Comparison of ENCODE assay signal across 37 mouse cellular contexts in the genomic region with DNA sequence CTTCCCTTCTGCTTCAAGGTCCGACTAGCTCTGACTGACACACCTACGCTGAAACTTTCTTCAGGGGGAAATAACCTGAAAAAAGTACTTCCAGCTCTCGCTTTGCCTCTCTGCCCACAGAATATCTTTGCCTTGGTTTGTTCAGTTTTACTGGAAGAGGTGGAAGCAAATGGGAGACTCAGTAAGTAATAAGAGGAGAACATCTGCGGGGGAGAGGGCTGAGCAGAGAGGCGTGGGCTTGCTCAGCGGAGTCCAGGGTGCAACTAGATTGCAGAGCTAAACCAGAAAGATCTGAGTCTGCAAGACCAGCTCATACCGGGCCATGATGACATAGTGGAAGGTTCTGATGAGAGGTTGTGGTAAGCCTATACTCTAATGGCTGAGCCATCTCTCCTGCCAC. TPM values are rescaled to one million over a fixed set of nuclear protein-coding genes. Genes with fewer than 3 reads are reported as not detected.
A peak's percentile ranks its signal among the peaks of the same experiment; 100 is the strongest.
DNase-seq lines count a peak whose midpoint lies in the region; ATAC-seq and TF ChIP-seq lines count a peak whose summit lies in the region.
"Had no signal": no experiment of that assay in that cellular context is flagged by ENCODE, and none has a peak within 500 bp of the region (broad histone marks: within the 10 kb centered on the region; RNA-seq: fewer than 3 reads in every experiment).

No protein-coding gene starts in this region.

- WGBS in kidney, embryonic 14.5 days: 66% methylated on average over 7 of the region's 7 CpGs
- WGBS in forebrain, embryonic 13.5 days: 94% methylated on average over 7 of the region's 7 CpGs

- H3K36me3 ChIP-seq in kidney, embryonic 14.5 days (ENCODE audit: control insufficient read depth, insufficient read depth, low read length): no peaks in the 10 kb centered on the region
- H3K36me3 ChIP-seq in CH12.LX (replicated peaks in 1 of 2; ENCODE audit: control insufficient read depth in 1 of 2, insufficient read depth in 1 of 2, low read length in 1 of 2): no peaks in the 10 kb centered on the region
- no peaks in the 10 kb centered on the region for H3K36me3 ChIP-seq in forebrain, embryonic 13.5 days (ENCODE audit: poor library complexity, severe bottlenecking)
- H3K36me3 ChIP-seq: embryonic facial prominence, embryonic 12.5 days; heart, embryonic 10.5 days; heart, embryonic 15.5 days; hindbrain, embryonic 12.5 days; limb, embryonic 10.5 days; limb, embryonic 15.5 days; liver, embryonic 13.5 days; midbrain, embryonic 13.5 days; neural tube, embryonic 13.5 days had no signal

- H3K27ac ChIP-seq in kidney, embryonic 14.5 days (ENCODE audit: low read depth, low read length): no peak overlapping the region
- no peak overlapping the region for H3K27ac ChIP-seq in CH12.LX (ENCODE audit: insufficient read depth, low read depth)
- H3K27ac ChIP-seq in forebrain, embryonic 13.5 days: no peak overlapping the region
- H3K27ac ChIP-seq: embryonic facial prominence, embryonic 12.5 days; heart, embryonic 10.5 days; heart, embryonic 15.5 days; hindbrain, embryonic 12.5 days; hindbrain, postnatal 0 days; layer of hippocampus, adult 2 months; limb, embryonic 10.5 days; limb, embryonic 15.5 days; liver, embryonic 13.5 days; midbrain, embryonic 13.5 days; neural tube, embryonic 13.5 days had no signal

- TF ChIP-seq EP300 in CH12.LX (IDR thresholded peaks at IDR 0.05; ENCODE audit: low read length): no peak

- no peak overlapping the region for H3K4me2 ChIP-seq in kidney, embryonic 14.5 days (replicated peaks; ENCODE audit: low read depth, low read length)
- peak overlapping the region; percentile 46; the same call in 1 of the 2 replicates for H3K4me2 ChIP-seq in CH12.LX (ENCODE audit: insufficient read depth, low read depth, poor library complexity, severe bottlenecking)
- no peak overlapping the region for H3K4me2 ChIP-seq in forebrain, embryonic 13.5 days
- H3K4me2 ChIP-seq: embryonic facial prominence, embryonic 12.5 days; heart, embryonic 15.5 days; hindbrain, embryonic 12.5 days; limb, embryonic 15.5 days; liver, embryonic 13.5 days; midbrain, embryonic 13.5 days; neural tube, embryonic 13.5 days had no signal

- H3K4me1 ChIP-seq in kidney, embryonic 14.5 days (ENCODE audit: control insufficient read depth, insufficient read depth, low read length): no peaks in the 10 kb centered on the region
- peaks cover 0 to 34% of the 10 kb centered on the region in 2 experiments; a peak in 2 of 4 replicates for H3K4me1 ChIP-seq in CH12.LX (ENCODE audit: control insufficient read depth in 1 of 2, insufficient read depth in 2 of 2)
- 0 out of 2 replicates have a peak, but pooled peaks cover 7% of the 10 kb centered on the region for H3K4me1 ChIP-seq in forebrain, embryonic 13.5 days
- H3K4me1 ChIP-seq: embryonic facial prominence, embryonic 12.5 days; heart, embryonic 15.5 days; limb, embryonic 15.5 days; liver, embryonic 13.5 days; megakaryocyte, embryonic 14.5 days; neural tube, embryonic 13.5 days had no signal

- in situ Hi-C loops in CH12.LX (cut with MboI; ENCODE audit: low pct_ligation_motif_present, low pct_unique_long_range_greater_than_20kb, low sequenced_read_pairs): no loop called here

- no peaks in the 10 kb centered on the region for H3K79me2 ChIP-seq in CH12.LX (replicated peaks; ENCODE audit: control insufficient read depth, extremely low read depth, insufficient read depth, poor library complexity, severe bottlenecking)

- H3K27me3 ChIP-seq in kidney, embryonic 14.5 days (ENCODE audit: control insufficient read depth, insufficient read depth, low read length): no peaks in the 10 kb centered on the region
- no peaks in the 10 kb centered on the region for H3K27me3 ChIP-seq in CH12.LX (replicated peaks)
- no peaks in the 10 kb centered on the region for H3K27me3 ChIP-seq in forebrain, embryonic 13.5 days
- H3K27me3 ChIP-seq: embryonic facial prominence, embryonic 12.5 days; heart, embryonic 15.5 days; hindbrain, embryonic 12.5 days; limb, embryonic 15.5 days; liver, embryonic 13.5 days; megakaryocyte, embryonic 14.5 days; midbrain, embryonic 13.5 days; neural tube, embryonic 13.5 days; Patski had no signal

- H3K9ac ChIP-seq in kidney, embryonic 14.5 days (ENCODE audit: low read depth, low read length): no peak overlapping the region
- no peak overlapping the region for H3K9ac ChIP-seq in CH12.LX (ENCODE audit: insufficient read depth, low read depth)
- H3K9ac ChIP-seq in forebrain, embryonic 13.5 days: no peak overlapping the region
- H3K9ac ChIP-seq: embryonic facial prominence, embryonic 12.5 days; forebrain, postnatal 0 days; heart, embryonic 15.5 days; hindbrain, embryonic 12.5 days; limb, embryonic 15.5 days; liver, embryonic 13.5 days; midbrain, embryonic 13.5 days; neural tube, embryonic 13.5 days had no signal

- intact Hi-C loops in left cerebral cortex, postnatal 14 days (cut with DNase I): no loop called here

- no peak for TF ChIP-seq POLR2A in CH12.LX (IDR thresholded peaks at IDR 0.05; ENCODE audit: low read depth, low read length)

- no peak for TF ChIP-seq RAD21 in CH12.LX (IDR thresholded peaks at IDR 0.05; ENCODE audit: low read depth, low read length)

- TF ChIP-seq CTCF in CH12.LX (conservative IDR thresholded peaks at IDR 0.05 in 1 of 2, IDR thresholded peaks at IDR 0.05 in 1 of 2; ENCODE audit: low read depth in 2 of 2, low read length in 2 of 2): no peak

- peak; percentile 91 for ATAC-seq in frontal cortex, adult (ENCODE audit: low TSS enrichment)
- ATAC-seq in kidney, embryonic 14.5 days (ENCODE audit: low FRiP score, low TSS enrichment): peak; percentile 46; the same call in 1 of the 2 replicates
- no peak for ATAC-seq in forebrain, embryonic 13.5 days
- ATAC-seq: forebrain, postnatal 0 days; hindbrain, postnatal 0 days; intestine, postnatal 0 days; lung, postnatal 0 days; midbrain, embryonic 13.5 days; Patski had no signal

- no peak for DNase-seq in frontal cortex, postnatal 25 days (ENCODE audit: low spot score in 2 of 2)
- DNase-seq in kidney, postnatal 10 days: no peak
- peak; percentile 11 to 44 for DNase-seq in left cerebral cortex, adult 18-20 months (ENCODE audit: low spot score in 2 of 2)
- DNase-seq in left cerebral cortex, postnatal 14 days (ENCODE audit: low spot score in 2 of 2): no peak
- no peak for DNase-seq in CH12.LX (ENCODE audit: extremely low read depth)
- DNase-seq: adrenal gland, postnatal 10 days; cerebellum, adult 11 months; cerebellum, adult 9-10 months; cerebellum, postnatal 36 days; forebrain, postnatal 0 days; gastrocnemius, postnatal 10 days; kidney, postnatal 36 days; liver, embryonic 13.5 days; lung, adult 18-20 months; lung, postnatal 4 days; right cerebral cortex, postnatal 14 days; spleen, adult 18-20 months; thymus, postnatal 14 days had no signal

- H3K9me3 ChIP-seq in kidney, embryonic 14.5 days (ENCODE audit: control insufficient read depth, low read length): no peaks in the 10 kb centered on the region
- H3K9me3 ChIP-seq in CH12.LX (replicated peaks; ENCODE audit: low read length): no peaks in the 10 kb centered on the region
- H3K9me3 ChIP-seq in forebrain, embryonic 13.5 days (replicated peaks): no peaks in the 10 kb centered on the region
- H3K9me3 ChIP-seq: embryonic facial prominence, embryonic 12.5 days; heart, embryonic 10.5 days; heart, embryonic 15.5 days; hindbrain, embryonic 12.5 days; limb, embryonic 10.5 days; limb, embryonic 15.5 days; liver, embryonic 13.5 days; midbrain, embryonic 13.5 days; neural tube, embryonic 13.5 days had no signal

- no peak overlapping the region for H3K4me3 ChIP-seq in kidney, embryonic 14.5 days (ENCODE audit: low read length)
- no peak overlapping the region for H3K4me3 ChIP-seq in CH12.LX (replicated peaks in 1 of 3; ENCODE audit: low read depth in 2 of 3, low read length in 2 of 3, poor library complexity in 1 of 3)
- H3K4me3 ChIP-seq in forebrain, embryonic 13.5 days: no peak overlapping the region
- H3K4me3 ChIP-seq: embryonic facial prominence, embryonic 12.5 days; erythroblast, embryonic 14.5 days; heart, embryonic 10.5 days; heart, embryonic 15.5 days; hindbrain, embryonic 12.5 days; layer of hippocampus, adult 2 months; limb, embryonic 10.5 days; limb, embryonic 15.5 days; liver, embryonic 13.5 days; megakaryocyte, embryonic 14.5 days; midbrain, embryonic 13.5 days; neural tube, embryonic 13.5 days had no signal

- dilution Hi-C loops in CH12.LX (cut with MboI; ENCODE audit: extremely low pct_ligation_motif_present, extremely low pct_unique_long_range_greater_than_20kb, low sequenced_read_pairs): no loop called here

TF ChIP-seq in CH12.LX, 34 proteins besides CTCF, POLR2A, EP300 and RAD21 (continues in another document):
- TF ChIP-seq JUND (conservative IDR thresholded peaks at IDR 0.05; ENCODE audit: low read depth, low read length) (no peak), ELF1 (IDR thresholded peaks at IDR 0.05; ENCODE audit: low read depth, low read length) (no peak), MAX (IDR thresholded peaks at IDR 0.05; ENCODE audit: low read length) (no peak), PAX5 (IDR thresholded peaks at IDR 0.05; ENCODE audit: low read length) (no peak), NELFE (IDR thresholded peaks at IDR 0.05; ENCODE audit: low read depth, low read length) (no peak), MEF2A (IDR thresholded peaks at IDR 0.05; ENCODE audit: borderline replicate concordance, low read depth, low read length) (no peak), MYC (IDR thresholded peaks at IDR 0.05; ENCODE audit: low read depth, low read length) (no peak), BHLHE40 (IDR thresholded peaks at IDR 0.05; ENCODE audit: low read depth, low read length) (no peak), UBTF (IDR thresholded peaks at IDR 0.05; ENCODE audit: low read depth, low read length) (no peak), ZMIZ1 (IDR thresholded peaks at IDR 0.05; ENCODE audit: low read depth, low read length) (no peak), E2F4 (IDR thresholded peaks at IDR 0.05; ENCODE audit: insufficient replicate concordance, low read depth, low read length) (no peak), TBP (conservative IDR thresholded peaks at IDR 0.05; ENCODE audit: low read depth, low read length) (no peak), SIN3A (IDR thresholded peaks at IDR 0.05; ENCODE audit: low read length) (no peak), CHD1 (IDR thresholded peaks at IDR 0.05; ENCODE audit: low read depth, low read length) (no peak), ETS1 (conservative IDR thresholded peaks at IDR 0.05; ENCODE audit: low read depth, low read length) (no peak), NRF1 (IDR thresholded peaks at IDR 0.05; ENCODE audit: low read depth, low read length) (no peak), ZKSCAN1 (IDR thresholded peaks at IDR 0.05; ENCODE audit: borderline replicate concordance, low read depth, low read length) (no peak)

RNA-seq across cellular contexts. Expression of gene Slc2a12, which starts 13.3 kb away (rescaled TPM):
- polyA plus RNA-seq in kidney, embryonic 14.5 days (2014; fragmentation: Nextera tagmentation; extraction: Ambion mirVana): 0.97 and 2.2 TPM in 2 replicates
- 1 to 10 TPM; 3.1 to 4.1 TPM for total RNA-seq in left cerebral cortex, adult 18-20 months (2021)
- total RNA-seq in left cerebral cortex, postnatal 14 days (2021): 1 to 10 TPM; 3.5 to 3.7 TPM
- total RNA-seq in CH12.LX (2012; rRNA removed): 0.13 and 0.25 TPM in 2 replicates
- not detected in 2 replicates for total RNA-seq in CH12.LX (2014; rRNA removed)
- not detected in 2 replicates for polyA plus RNA-seq in CH12.LX (2012; ENCODE audit: insufficient read length, low read depth)
- 2.3 and 2.4 TPM in 2 replicates for polyA plus RNA-seq in forebrain, embryonic 13.5 days (2015; fragmentation: Nextera tagmentation; extraction: Ambion mirVana)
- total RNA-seq: granulocyte monocyte progenitor cell, adult 5-6 weeks had no signal
- polyA plus RNA-seq: erythroblast, embryonic 14.5 days; Patski had no signal

Comparison
In these comparisons a context has a peak if more than half of its experiments do, and no peak if none do; other contexts are left out.
1. DNase-seq: peak in left cerebral cortex, adult 18-20 months (2 of 2); none in frontal cortex, postnatal 25 days (0 of 2), kidney, postnatal 10 days (single experiment), left cerebral cortex, postnatal 14 days (0 of 2) and CH12.LX (single experiment).